12 mouse cellular contexts compared by ENCODE assay signal in the genomic region with DNA sequence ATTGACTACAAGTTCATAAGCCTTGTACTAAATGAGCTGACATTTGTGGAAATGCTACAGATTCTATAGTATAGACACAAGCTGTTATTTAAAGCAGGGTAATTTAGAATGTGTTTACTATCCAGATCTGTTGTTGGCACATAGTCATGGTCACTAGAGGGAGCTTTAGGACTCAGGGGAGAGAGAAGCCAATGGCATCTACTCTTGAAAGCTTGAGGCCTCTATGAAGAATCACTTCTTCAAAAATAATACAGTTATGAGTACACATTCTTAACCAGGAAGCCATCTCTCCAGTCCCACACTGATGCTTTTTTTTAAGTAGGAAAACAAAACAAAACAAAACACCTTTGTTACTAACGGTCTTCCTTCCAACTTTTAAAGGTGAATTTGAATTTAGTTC. TPM values are rescaled to one million over a fixed set of nuclear protein-coding genes. Genes with fewer than 3 reads are reported as not detected.
DNase-seq lines count a peak whose midpoint lies in the region; ATAC-seq and TF ChIP-seq lines count a peak whose summit lies in the region.
"Had no signal": no experiment of that assay in that cellular context is flagged by ENCODE, and none has a peak within 500 bp of the region (broad histone marks: within the 10 kb centered on the region; RNA-seq: fewer than 3 reads in every experiment).

No protein-coding gene starts in this region.

- TF ChIP-seq CTCF in intestine, postnatal 0 days (IDR thresholded peaks at IDR 0.05; ENCODE audit: low read depth): peak; percentile 70
- TF ChIP-seq CTCF in lung, embryonic 14.5 days (IDR thresholded peaks at IDR 0.05; ENCODE audit: low read depth): 0 out of 2 replicates have a peak, but pooled peaks have one; percentile 16
- TF ChIP-seq CTCF in MEL (IDR thresholded peaks at IDR 0.05 in 2 of 3, conservative IDR thresholded peaks at IDR 0.05 in 1 of 3; ENCODE audit: control insufficient read depth in 1 of 3, insufficient read depth in 1 of 3, low read depth in 2 of 3, low read length in 3 of 3, poor library complexity in 1 of 3, severe bottlenecking in 1 of 3): peak in 1 of 3 experiments; percentile 40; a peak in 2 of 6 replicates

- H3K9me3 ChIP-seq in intestine, postnatal 0 days (ENCODE audit: control insufficient read depth): no peaks in the 10 kb centered on the region
- peaks cover 3% of the 10 kb centered on the region; the same call in 1 of the 2 replicates for H3K9me3 ChIP-seq in intestine, embryonic 16.5 days (ENCODE audit: control insufficient read depth, low read length)
- no peaks in the 10 kb centered on the region for H3K9me3 ChIP-seq in lung, embryonic 14.5 days (ENCODE audit: low read depth, low read length)
- H3K9me3 ChIP-seq in MEL (replicated peaks; ENCODE audit: insufficient read depth, low read length): no peaks in the 10 kb centered on the region
- H3K9me3 ChIP-seq: liver, embryonic 13.5 days; midbrain, embryonic 10.5 days; neural tube, embryonic 12.5 days had no signal

- H3K4me1 ChIP-seq in intestine, postnatal 0 days (replicated peaks; ENCODE audit: control insufficient read depth, insufficient read depth, low read length): no peaks in the 10 kb centered on the region
- no peaks in the 10 kb centered on the region for H3K4me1 ChIP-seq in intestine, embryonic 16.5 days (ENCODE audit: control insufficient read depth, insufficient read depth, low read length)
- H3K4me1 ChIP-seq in lung, embryonic 14.5 days (ENCODE audit: insufficient read depth): no peaks in the 10 kb centered on the region
- no peaks in the 10 kb centered on the region for H3K4me1 ChIP-seq in MEL (ENCODE audit: control insufficient read depth in 1 of 2, insufficient read depth in 2 of 2, low read length in 2 of 2)
- H3K4me1 ChIP-seq: liver, embryonic 13.5 days; neural tube, embryonic 12.5 days had no signal

- peak; percentile 24 for TF ChIP-seq RAD21 in MEL (IDR thresholded peaks at IDR 0.05; ENCODE audit: low read depth, low read length)

- peak; percentile 34 for DNase-seq in lung, embryonic 14.5 days
- no peak for DNase-seq in lung, postnatal 4 days
- peak; percentile 28 for DNase-seq in MEL (ENCODE audit: low read depth, low spot score)
- peak; percentile 28 for DNase-seq in brain, adult 2 months (ENCODE audit: low read depth, low spot score)
- no peak for DNase-seq in urinary bladder, postnatal 25 days (ENCODE audit: low spot score)
- DNase-seq: liver, embryonic 13.5 days; thymus, postnatal 36 days had no signal

- no peak overlapping the region for H3K9ac ChIP-seq in intestine, postnatal 0 days (ENCODE audit: low read depth, low read length)
- no peak overlapping the region for H3K9ac ChIP-seq in intestine, embryonic 16.5 days (ENCODE audit: low read depth, low read length)
- H3K9ac ChIP-seq in lung, embryonic 14.5 days: no peak overlapping the region
- H3K9ac ChIP-seq in MEL (ENCODE audit: control insufficient read depth, low read depth, low read length, poor library complexity, severe bottlenecking): no peak overlapping the region
- H3K9ac ChIP-seq: liver, embryonic 13.5 days; neural tube, embryonic 12.5 days had no signal

- WGBS in intestine, postnatal 0 days: 98% methylated on average over 1 of the region's 1 CpGs
- 86% methylated on average over 1 of the region's 1 CpGs for WGBS in intestine, embryonic 16.5 days
- WGBS in lung, embryonic 14.5 days: 90% methylated on average over 1 of the region's 1 CpGs

- no peak for TF ChIP-seq POLR2A in MEL (IDR thresholded peaks at IDR 0.05; ENCODE audit: control insufficient read depth in 1 of 2, insufficient read depth in 1 of 2, low read depth in 1 of 2, low read length in 2 of 2, poor library complexity in 1 of 2)

- no peak overlapping the region for H3K27ac ChIP-seq in intestine, postnatal 0 days (ENCODE audit: low read depth, low read length)
- H3K27ac ChIP-seq in intestine, embryonic 16.5 days (ENCODE audit: low read length): no peak overlapping the region
- no peak overlapping the region for H3K27ac ChIP-seq in lung, embryonic 14.5 days (ENCODE audit: low read depth)
- H3K27ac ChIP-seq in MEL (ENCODE audit: control insufficient read depth, low read depth, low read length): no peak overlapping the region
- H3K27ac ChIP-seq: hindbrain, postnatal 0 days; liver, embryonic 13.5 days; midbrain, embryonic 10.5 days; neural tube, embryonic 12.5 days had no signal

- no peak for TF ChIP-seq EP300 in MEL (IDR thresholded peaks at IDR 0.05; ENCODE audit: low read depth in 1 of 2, low read length in 2 of 2)

- H3K4me2 ChIP-seq in intestine, postnatal 0 days (replicated peaks; ENCODE audit: low read depth): no peak overlapping the region
- no peak overlapping the region for H3K4me2 ChIP-seq in intestine, embryonic 16.5 days (ENCODE audit: low read depth, low read length)
- no peak overlapping the region for H3K4me2 ChIP-seq in lung, embryonic 14.5 days
- H3K4me2 ChIP-seq: liver, embryonic 13.5 days; neural tube, embryonic 12.5 days had no signal

- H3K27me3 ChIP-seq in intestine, postnatal 0 days (replicated peaks; ENCODE audit: control insufficient read depth, insufficient read depth, low read length): no peaks in the 10 kb centered on the region
- H3K27me3 ChIP-seq in intestine, embryonic 16.5 days (replicated peaks; ENCODE audit: control insufficient read depth, insufficient read depth, low read length): no peaks in the 10 kb centered on the region
- no peaks in the 10 kb centered on the region for H3K27me3 ChIP-seq in lung, embryonic 14.5 days (ENCODE audit: insufficient read depth, low read length)
- H3K27me3 ChIP-seq in MEL (ENCODE audit: control insufficient read depth in 1 of 2, insufficient read depth in 2 of 2, low read length in 2 of 2): no peaks in the 10 kb centered on the region
- H3K27me3 ChIP-seq: liver, embryonic 13.5 days; neural tube, embryonic 12.5 days had no signal

- no peaks in the 10 kb centered on the region for H3K36me3 ChIP-seq in intestine, postnatal 0 days (ENCODE audit: control insufficient read depth, insufficient read depth)
- H3K36me3 ChIP-seq in intestine, embryonic 16.5 days (ENCODE audit: control insufficient read depth, insufficient read depth, low read length): no peaks in the 10 kb centered on the region
- no peaks in the 10 kb centered on the region for H3K36me3 ChIP-seq in lung, embryonic 14.5 days (ENCODE audit: insufficient read depth)
- no peaks in the 10 kb centered on the region for H3K36me3 ChIP-seq in MEL (ENCODE audit: control insufficient read depth in 1 of 2, insufficient read depth in 2 of 2, low read length in 2 of 2)
- H3K36me3 ChIP-seq: liver, embryonic 13.5 days; midbrain, embryonic 10.5 days; neural tube, embryonic 12.5 days had no signal

- no peak for ATAC-seq in intestine, postnatal 0 days
- no peak for ATAC-seq in intestine, embryonic 16.5 days
- no peak for ATAC-seq in lung, embryonic 14.5 days (ENCODE audit: insufficient read depth)
- ATAC-seq: hindbrain, postnatal 0 days had no signal

- no peaks in the 10 kb centered on the region for H3K79me2 ChIP-seq in MEL (ENCODE audit: control insufficient read depth, insufficient read depth, low read length, poor library complexity)

- no peak overlapping the region for H3K4me3 ChIP-seq in intestine, postnatal 0 days (ENCODE audit: low read depth, low read length)
- no peak overlapping the region for H3K4me3 ChIP-seq in intestine, embryonic 16.5 days (ENCODE audit: low read length)
- H3K4me3 ChIP-seq in lung, embryonic 14.5 days (ENCODE audit: low read depth, low read length): no peak overlapping the region
- H3K4me3 ChIP-seq in MEL (ENCODE audit: control insufficient read depth in 1 of 2, insufficient read depth in 1 of 2, low read depth in 2 of 2, low read length in 2 of 2): no peak overlapping the region
- H3K4me3 ChIP-seq: liver, embryonic 13.5 days; midbrain, embryonic 10.5 days; neural tube, embryonic 12.5 days had no signal

TF ChIP-seq in MEL, 35 proteins besides CTCF, POLR2A, EP300 and RAD21:
- TF ChIP-seq MXI1 (IDR thresholded peaks at IDR 0.05; ENCODE audit: low read depth, low read length): no peak
- peak; percentile 31 for TF ChIP-seq SMC3 (IDR thresholded peaks at IDR 0.05; ENCODE audit: low read depth, low read length)

RNA-seq across cellular contexts. Expression of a gene that starts 45.5 kb away (rescaled TPM):
- polyA plus RNA-seq in intestine, postnatal 0 days (2015; fragmentation: Nextera tagmentation; extraction: Ambion mirVana): 25.3 TPM in 2 replicates
- polyA plus RNA-seq in intestine, embryonic 16.5 days (2015; fragmentation: Nextera tagmentation; extraction: Ambion mirVana): 34.5 and 40.0 TPM in 2 replicates
- polyA plus RNA-seq in lung, embryonic 14.5 days (2014; fragmentation: Nextera tagmentation; extraction: Ambion mirVana): 36.9 and 39.5 TPM in 2 replicates
- 14.1 and 15.8 TPM in 2 replicates for total RNA-seq in MEL (2012; rRNA removed)
- 10 to 100 TPM in 1 of 2 experiments, not detected in 1; 39.0 TPM for polyA plus RNA-seq in MEL (2012; ENCODE audit: insufficient read depth in 1 of 2, insufficient read length in 2 of 2, low read depth in 1 of 2, low replicate concordance in 2 of 2, missing spikeins in 1 of 2)

Comparison
In these comparisons a context has a peak if more than half of its experiments do, and no peak if none do; other contexts are left out.
1. DNase-seq: peak in lung, embryonic 14.5 days (single experiment), MEL (single experiment) and brain, adult 2 months (single experiment); none in lung, postnatal 4 days (0 of 2) and urinary bladder, postnatal 25 days (single experiment).